ENCODE assay signal across 17 mouse cellular contexts in genomic region chr1:185958276-185958675, GRCm38 (mm10).
A peak's percentile ranks its signal among the peaks of the same experiment; 100 is the strongest.
DNase-seq lines count a peak whose midpoint lies in the region; ATAC-seq and TF ChIP-seq lines count a peak whose summit lies in the region.
"Had no signal": no experiment of that assay in that cellular context is flagged by ENCODE, and none has a peak within 500 bp of the region (broad histone marks: within the 10 kb centered on the region; RNA-seq: fewer than 3 reads in every experiment).

No protein-coding gene starts in this region.

- WGBS in hindbrain, postnatal 0 days = 45% methylated on average over 10 of the region's 10 CpGs
- WGBS in hindbrain, embryonic 12.5 days = 47% methylated on average over 10 of the region's 10 CpGs
- WGBS in midbrain, embryonic 15.5 days = 56% methylated on average over 10 of the region's 10 CpGs
- 61% methylated on average over 10 of the region's 10 CpGs for WGBS in midbrain, embryonic 13.5 days
- 51% methylated on average over 10 of the region's 10 CpGs for WGBS in midbrain, postnatal 0 days

- peak; percentile 24 for DNase-seq in adrenal gland, adult 2 months
- DNase-seq in adrenal gland, adult 8-10 months = no peak
- DNase-seq in hindbrain, postnatal 0 days (ENCODE audit: low spot score) = peak; percentile 3
- DNase-seq in midbrain, postnatal 0 days (ENCODE audit: low spot score) = peak; percentile 5
- DNase-seq in gastrocnemius, postnatal 4 days (ENCODE audit: low spot score in 2 of 2) = no peak
- DNase-seq: cerebellum, adult 11 months; cerebellum, postnatal 14 days; gastrocnemius, postnatal 10 days; right cerebral cortex, adult 18-20 months; thymus, adult 18-20 months had no signal

- no peaks in the 10 kb centered on the region for H3K27me3 ChIP-seq in hindbrain, postnatal 0 days (ENCODE audit: insufficient read depth, low read length)
- no peaks in the 10 kb centered on the region for H3K27me3 ChIP-seq in hindbrain, embryonic 12.5 days
- H3K27me3 ChIP-seq in midbrain, embryonic 15.5 days (replicated peaks) = no peaks in the 10 kb centered on the region
- no peaks in the 10 kb centered on the region for H3K27me3 ChIP-seq in midbrain, embryonic 13.5 days
- H3K27me3 ChIP-seq in midbrain, postnatal 0 days (ENCODE audit: insufficient read depth, low read length) = no peaks in the 10 kb centered on the region
- H3K27me3 ChIP-seq: embryonic facial prominence, embryonic 12.5 days; limb, embryonic 15.5 days had no signal

- H3K27ac ChIP-seq in hindbrain, postnatal 0 days = no peak overlapping the region
- H3K27ac ChIP-seq in hindbrain, embryonic 12.5 days = no peak overlapping the region
- H3K27ac ChIP-seq in midbrain, embryonic 15.5 days = no peak overlapping the region
- no peak overlapping the region for H3K27ac ChIP-seq in midbrain, embryonic 13.5 days
- H3K27ac ChIP-seq in midbrain, postnatal 0 days (ENCODE audit: low read depth, low read length) = no peak overlapping the region
- H3K27ac ChIP-seq: embryonic facial prominence, embryonic 12.5 days; hindbrain, embryonic 10.5 days; layer of hippocampus, adult 2 months; limb, embryonic 15.5 days had no signal

- H3K36me3 ChIP-seq in hindbrain, postnatal 0 days (ENCODE audit: insufficient read depth, low read length) = no peaks in the 10 kb centered on the region
- H3K36me3 ChIP-seq in hindbrain, embryonic 12.5 days = no peaks in the 10 kb centered on the region
- H3K36me3 ChIP-seq in midbrain, embryonic 15.5 days (replicated peaks) = no peaks in the 10 kb centered on the region
- H3K36me3 ChIP-seq in midbrain, embryonic 13.5 days = no peaks in the 10 kb centered on the region
- no peaks in the 10 kb centered on the region for H3K36me3 ChIP-seq in midbrain, postnatal 0 days (ENCODE audit: insufficient read depth, low read length)
- H3K36me3 ChIP-seq: embryonic facial prominence, embryonic 12.5 days; hindbrain, embryonic 10.5 days; limb, embryonic 15.5 days had no signal

- no peak for TF ChIP-seq CTCF in hindbrain, postnatal 0 days (IDR thresholded peaks at IDR 0.05; ENCODE audit: low read depth)
- TF ChIP-seq CTCF in midbrain, postnatal 0 days (IDR thresholded peaks at IDR 0.05) = no peak

- H3K4me3 ChIP-seq in hindbrain, postnatal 0 days (ENCODE audit: low read length) = no peak overlapping the region
- no peak overlapping the region for H3K4me3 ChIP-seq in hindbrain, embryonic 12.5 days
- H3K4me3 ChIP-seq in midbrain, embryonic 15.5 days = no peak overlapping the region
- no peak overlapping the region for H3K4me3 ChIP-seq in midbrain, embryonic 13.5 days (replicated peaks)
- H3K4me3 ChIP-seq in midbrain, postnatal 0 days (ENCODE audit: low read depth, low read length) = no peak overlapping the region
- H3K4me3 ChIP-seq: embryonic facial prominence, embryonic 12.5 days; hindbrain, embryonic 10.5 days; layer of hippocampus, adult 2 months; limb, embryonic 15.5 days had no signal

- H3K9me3 ChIP-seq in hindbrain, postnatal 0 days (ENCODE audit: low read length) = no peaks in the 10 kb centered on the region
- no peaks in the 10 kb centered on the region for H3K9me3 ChIP-seq in hindbrain, embryonic 12.5 days (replicated peaks)
- no peaks in the 10 kb centered on the region for H3K9me3 ChIP-seq in midbrain, embryonic 15.5 days
- H3K9me3 ChIP-seq in midbrain, embryonic 13.5 days = no peaks in the 10 kb centered on the region
- H3K9me3 ChIP-seq in midbrain, postnatal 0 days (ENCODE audit: low read length) = no peaks in the 10 kb centered on the region
- H3K9me3 ChIP-seq: embryonic facial prominence, embryonic 12.5 days; hindbrain, embryonic 10.5 days; limb, embryonic 15.5 days had no signal

- no peak for ATAC-seq in hindbrain, postnatal 0 days
- no peak for ATAC-seq in hindbrain, embryonic 12.5 days (ENCODE audit: low FRiP score)
- ATAC-seq in midbrain, embryonic 15.5 days (replicated peaks) = no peak
- ATAC-seq in midbrain, embryonic 13.5 days = no peak
- no peak for ATAC-seq in midbrain, postnatal 0 days (ENCODE audit: low FRiP score)

- no peak overlapping the region for H3K9ac ChIP-seq in hindbrain, postnatal 0 days (replicated peaks; ENCODE audit: low read length)
- no peak overlapping the region for H3K9ac ChIP-seq in hindbrain, embryonic 12.5 days
- H3K9ac ChIP-seq in midbrain, embryonic 15.5 days = no peak overlapping the region
- H3K9ac ChIP-seq in midbrain, embryonic 13.5 days (replicated peaks) = no peak overlapping the region
- H3K9ac ChIP-seq in midbrain, postnatal 0 days (replicated peaks; ENCODE audit: low read length, poor library complexity, severe bottlenecking) = no peak overlapping the region
- H3K9ac ChIP-seq: embryonic facial prominence, embryonic 12.5 days; limb, embryonic 15.5 days had no signal

- 0 out of 2 replicates have a peak overlapping the region, but pooled peaks have one; percentile 16 for H3K4me2 ChIP-seq in hindbrain, postnatal 0 days (ENCODE audit: low read depth, low read length)
- H3K4me2 ChIP-seq in hindbrain, embryonic 12.5 days (replicated peaks) = no peak overlapping the region
- H3K4me2 ChIP-seq in midbrain, embryonic 15.5 days = 0 out of 2 replicates have a peak overlapping the region, but pooled peaks have one; percentile 6
- no peak overlapping the region for H3K4me2 ChIP-seq in midbrain, embryonic 13.5 days (replicated peaks)
- H3K4me2 ChIP-seq in midbrain, postnatal 0 days (ENCODE audit: low read depth, low read length, poor library complexity, severe bottlenecking) = no peak overlapping the region
- H3K4me2 ChIP-seq: embryonic facial prominence, embryonic 12.5 days; limb, embryonic 15.5 days had no signal

- no peaks in the 10 kb centered on the region for H3K4me1 ChIP-seq in hindbrain, postnatal 0 days (ENCODE audit: insufficient read depth, low read length)
- no peaks in the 10 kb centered on the region for H3K4me1 ChIP-seq in hindbrain, embryonic 12.5 days
- no peaks in the 10 kb centered on the region for H3K4me1 ChIP-seq in midbrain, embryonic 15.5 days
- no peaks in the 10 kb centered on the region for H3K4me1 ChIP-seq in midbrain, embryonic 13.5 days (replicated peaks)
- H3K4me1 ChIP-seq in midbrain, postnatal 0 days (ENCODE audit: insufficient read depth, low read length) = no peaks in the 10 kb centered on the region
- H3K4me1 ChIP-seq: hindbrain, embryonic 10.5 days had no signal

Comparison
In these comparisons a context has a peak if more than half of its experiments do, and no peak if none do; other contexts are left out.
1. DNase-seq: peak in adrenal gland, adult 2 months (single experiment), hindbrain, postnatal 0 days (single experiment) and midbrain, postnatal 0 days (single experiment); none in adrenal gland, adult 8-10 months (single experiment) and gastrocnemius, postnatal 4 days (0 of 2).
2. H3K4me2 ChIP-seq: peak in hindbrain, postnatal 0 days (single experiment) and midbrain, embryonic 15.5 days (single experiment); none in hindbrain, embryonic 12.5 days (single experiment), midbrain, embryonic 13.5 days (single experiment) and midbrain, postnatal 0 days (single experiment).